Mouse (Mus musculus): Measurements from ENCODE around the gene Smad3. TPM values are rescaled to one million over a fixed set of nuclear protein-coding genes. Genes with fewer than 3 reads are reported as not detected.

Gene Smad3
- total and polyA plus RNA-seq, 3 experiments, result 0.81 to 1.5 (median 1.2) TPM

- TF ChIP-seq POLR2A (IDR thresholded peaks at IDR 0.05; ENCODE audit: low read depth, low read length) (no peak), HCFC1 (IDR thresholded peaks at IDR 0.05; ENCODE audit: low read depth, low read length) (no peak), NRF1 (IDR thresholded peaks at IDR 0.05; ENCODE audit: low read depth, low read length) (no peak), MAFK (IDR thresholded peaks at IDR 0.05; ENCODE audit: insufficient replicate concordance, low read length) (no peak), ETS1 (conservative IDR thresholded peaks at IDR 0.05; ENCODE audit: low read depth, low read length) (no peak), ZNF384 (IDR thresholded peaks at IDR 0.05; ENCODE audit: low read depth, low read length) (no peak), MAZ (IDR thresholded peaks at IDR 0.05; ENCODE audit: low read depth, low read length) (no peak), GABPA (IDR thresholded peaks at IDR 0.05; ENCODE audit: insufficient replicate concordance, low read depth, low read length) (no peak), USF2 (conservative IDR thresholded peaks at IDR 0.05; ENCODE audit: low read depth, low read length) (no peak), MEF2A (IDR thresholded peaks at IDR 0.05; ENCODE audit: borderline replicate concordance, low read depth, low read length) (no peak), CHD1 (IDR thresholded peaks at IDR 0.05; ENCODE audit: low read depth, low read length) (no peak), IRF4 (IDR thresholded peaks at IDR 0.05; ENCODE audit: low read depth, low read length) (no peak), UBTF (IDR thresholded peaks at IDR 0.05; ENCODE audit: low read depth, low read length) (no peak), MAX (IDR thresholded peaks at IDR 0.05; ENCODE audit: low read length) (no peak), KAT2A (IDR thresholded peaks at IDR 0.05; ENCODE audit: insufficient replicate concordance, low read length) (no peak), CTCF (conservative IDR thresholded peaks at IDR 0.05 in 1 of 2, IDR thresholded peaks at IDR 0.05 in 1 of 2; ENCODE audit: low read depth in 2 of 2, low read length in 2 of 2) (no peak), CHD2 (IDR thresholded peaks at IDR 0.05; ENCODE audit: low read length) (no peak), E2F4 (IDR thresholded peaks at IDR 0.05; ENCODE audit: insufficient replicate concordance, low read depth, low read length) (no peak)
- Histone ChIP-seq H3K4me1 (ENCODE audit: control insufficient read depth in 1 of 2, insufficient read depth in 2 of 2) (peaks cover 6 to 11% of the 10 kb centered on the region in 2 experiments), H3K27ac (ENCODE audit: insufficient read depth, low read depth) (no peak overlapping the region), H3K27me3 (replicated peaks) (no peaks in the 10 kb centered on the region), H3K4me2 (ENCODE audit: insufficient read depth, low read depth, poor library complexity, severe bottlenecking) (no peak overlapping the region; the same call in 1 of the 2 replicates), H3K79me2 (replicated peaks; ENCODE audit: control insufficient read depth, extremely low read depth, insufficient read depth, poor library complexity, severe bottlenecking) (no peaks in the 10 kb centered on the region), H3K4me3 (replicated peaks in 1 of 3; ENCODE audit: low read depth in 2 of 3, low read length in 2 of 3, poor library complexity in 1 of 3) (no peak overlapping the region), H3K36me3 (replicated peaks in 1 of 2; ENCODE audit: control insufficient read depth in 1 of 2, insufficient read depth in 1 of 2, low read length in 1 of 2) (no peaks in the 10 kb centered on the region), H3K9me3 (replicated peaks; ENCODE audit: low read length) (no peaks in the 10 kb centered on the region), H3K9ac (ENCODE audit: insufficient read depth, low read depth) (no peak overlapping the region)
- dilution Hi-C loops (cut with MboI; ENCODE audit: extremely low pct_ligation_motif_present, extremely low pct_unique_long_range_greater_than_20kb, low sequenced_read_pairs) (no loop called here), in situ Hi-C loops (cut with MboI; ENCODE audit: low pct_ligation_motif_present, low pct_unique_long_range_greater_than_20kb, low sequenced_read_pairs) (no loop called here)
- no peak for DNase-seq (ENCODE audit: extremely low read depth)
Measured at GRCm38 (mm10) chr9:63803181-63803591, 45.4 kb upstream of the Smad3 start.

- no peaks in the 10 kb centered on the region for H3K27me3 ChIP-seq (replicated peaks)
- H3K9me3 ChIP-seq (replicated peaks; ENCODE audit: low read length), result no peaks in the 10 kb centered on the region
- peaks cover 6 to 11% of the 10 kb centered on the region in 2 experiments for H3K4me1 ChIP-seq (ENCODE audit: control insufficient read depth in 1 of 2, insufficient read depth in 2 of 2)
- in situ Hi-C loops (cut with MboI; ENCODE audit: low pct_ligation_motif_present, low pct_unique_long_range_greater_than_20kb, low sequenced_read_pairs), result no loop called here
- no peak overlapping the region for H3K27ac ChIP-seq (ENCODE audit: insufficient read depth, low read depth)
- H3K4me2 ChIP-seq (ENCODE audit: insufficient read depth, low read depth, poor library complexity, severe bottlenecking), result no peak overlapping the region
- dilution Hi-C loops (cut with MboI; ENCODE audit: extremely low pct_ligation_motif_present, extremely low pct_unique_long_range_greater_than_20kb, low sequenced_read_pairs), result no loop called here
- H3K4me3 ChIP-seq (replicated peaks in 1 of 3; ENCODE audit: low read depth in 2 of 3, low read length in 2 of 3, poor library complexity in 1 of 3), result no peak overlapping the region
- H3K36me3 ChIP-seq (replicated peaks in 1 of 2; ENCODE audit: control insufficient read depth in 1 of 2, insufficient read depth in 1 of 2, low read length in 1 of 2), result no peaks in the 10 kb centered on the region
- H3K9ac ChIP-seq (ENCODE audit: insufficient read depth, low read depth), result no peak overlapping the region
- DNase-seq (ENCODE audit: extremely low read depth), result no peak
- TF ChIP-seq MAFK (IDR thresholded peaks at IDR 0.05; ENCODE audit: insufficient replicate concordance, low read length) (no peak), ETS1 (conservative IDR thresholded peaks at IDR 0.05; ENCODE audit: low read depth, low read length) (no peak), ZKSCAN1 (IDR thresholded peaks at IDR 0.05; ENCODE audit: borderline replicate concordance, low read depth, low read length) (no peak), USF2 (conservative IDR thresholded peaks at IDR 0.05; ENCODE audit: low read depth, low read length) (no peak), EP300 (IDR thresholded peaks at IDR 0.05; ENCODE audit: low read length) (no peak), MAZ (IDR thresholded peaks at IDR 0.05; ENCODE audit: low read depth, low read length) (no peak), ZMIZ1 (IDR thresholded peaks at IDR 0.05; ENCODE audit: low read depth, low read length) (no peak), PAX5 (IDR thresholded peaks at IDR 0.05; ENCODE audit: low read length) (no peak), SIN3A (IDR thresholded peaks at IDR 0.05; ENCODE audit: low read length) (no peak), POLR2A (IDR thresholded peaks at IDR 0.05; ENCODE audit: low read depth, low read length) (no peak), E2F4 (IDR thresholded peaks at IDR 0.05; ENCODE audit: insufficient replicate concordance, low read depth, low read length) (no peak), POLR2AphosphoS2 (IDR thresholded peaks at IDR 0.05; ENCODE audit: low read depth, low read length) (no peak), ZC3H11A (IDR thresholded peaks at IDR 0.05; ENCODE audit: low read depth, low read length) (no peak)
- no peaks in the 10 kb centered on the region for H3K79me2 ChIP-seq (replicated peaks; ENCODE audit: control insufficient read depth, extremely low read depth, insufficient read depth, poor library complexity, severe bottlenecking)
Measured at GRCm38 (mm10) chr9:63802504-63802903, 44.7 kb upstream of the Smad3 start.

Data from CH12.LX (cell line).